Mouse (Mus musculus): ENCODE results near the gene Aldh18a1.
A peak's percentile ranks its signal among the peaks of the same experiment; 100 is the strongest.

Aldh18a1 gene

GRCm38 (mm10) chr19:40526367-40527014 lies 61.8 kb downstream of the Aldh18a1 start:
- DNase-seq (ENCODE audit: low spot score in 2 of 2) = no peak

DNA sequence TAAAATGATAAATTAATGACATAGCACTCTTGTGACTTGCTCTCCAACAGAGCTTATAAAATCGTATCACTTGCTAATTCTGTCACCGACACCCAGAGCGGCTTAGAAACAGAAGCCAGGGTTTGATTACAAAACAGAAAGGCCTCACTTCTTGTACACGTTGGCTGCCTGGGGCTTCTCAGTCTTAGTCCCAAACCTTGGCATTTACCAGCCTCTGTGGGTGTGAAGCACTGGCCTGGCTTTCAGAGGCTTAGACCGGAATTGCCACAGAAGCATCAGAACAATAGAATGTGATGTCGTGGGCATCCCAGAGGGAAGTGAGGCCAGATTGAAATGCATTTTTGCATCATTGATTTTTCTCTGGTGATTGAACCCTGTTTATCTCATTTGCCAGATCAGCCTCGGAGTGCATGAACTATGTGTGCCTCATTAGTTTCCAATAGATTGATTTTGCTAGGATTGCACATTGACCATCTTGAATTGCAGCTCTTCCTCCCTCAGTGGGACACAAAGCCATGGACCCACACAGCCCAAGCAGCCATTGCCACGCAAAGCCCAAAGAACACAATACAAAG lies 64.7 kb downstream of the Aldh18a1 start:
- DNase-seq (ENCODE audit: low spot score in 2 of 2) = no peak

- DNase-seq (ENCODE audit: low spot score in 2 of 2) = no peak
Observed at GRCm38 (mm10) chr19:40520403-40520802, 67.9 kb downstream of the Aldh18a1 start.

DNA sequence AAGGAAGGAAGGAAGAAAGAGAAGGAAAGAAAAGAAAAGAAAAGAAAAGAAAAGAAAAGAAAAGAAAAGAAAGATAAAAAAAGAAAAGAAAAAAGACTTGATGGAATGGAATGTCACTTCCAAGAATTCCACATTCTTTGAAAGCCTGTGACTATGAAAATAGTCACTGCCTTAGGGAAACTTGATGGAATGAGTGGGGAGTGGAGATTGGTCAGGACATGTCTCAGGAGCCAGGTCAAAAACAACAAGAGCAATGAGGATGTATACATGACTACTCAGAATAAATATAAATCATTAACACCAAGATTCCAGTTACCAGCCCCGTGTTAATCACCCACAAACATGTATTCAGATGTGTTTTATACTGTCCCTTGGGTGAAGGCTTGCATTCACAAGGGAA lies 69.6 kb downstream of the Aldh18a1 start:
- DNase-seq (ENCODE audit: low spot score in 2 of 2) = no peak

GRCm38 (mm10) chr19:40515596-40515995 lies 72.7 kb downstream of the Aldh18a1 start:
- no peak for DNase-seq (ENCODE audit: low spot score in 2 of 2)

DNA sequence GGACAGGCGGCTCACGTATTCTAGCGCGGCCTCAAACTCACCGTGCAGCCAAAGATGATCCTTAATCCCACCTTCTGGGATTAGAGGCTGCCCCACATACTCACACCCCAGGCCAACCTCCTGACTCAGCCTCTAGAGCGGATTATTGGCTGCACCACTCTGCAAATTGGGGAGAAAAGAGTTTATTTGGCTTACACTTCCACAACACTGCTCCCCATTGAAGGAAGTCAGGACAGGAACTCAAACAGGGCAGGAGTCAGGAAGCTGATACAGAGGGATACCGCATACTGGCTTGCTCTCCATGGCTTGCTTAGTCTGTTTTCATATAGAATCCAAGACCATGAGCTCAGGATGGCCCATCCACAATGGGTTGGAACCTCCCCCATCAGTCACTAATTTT lies 73.9 kb downstream of the Aldh18a1 start:
- DNase-seq (ENCODE audit: low spot score in 2 of 2) = no peak

- peak; percentile 97 to 98 for DNase-seq (ENCODE audit: low spot score in 2 of 2)
Observed at GRCm38 (mm10) chr19:40513632-40514078, 74.6 kb downstream of the Aldh18a1 start, which contains the start of gene Sorbs1. TSS of gene Sorbs1 (minus strand) at chr19:40513779.

GRCm38 (mm10) chr19:40512500-40513421 lies 75.5 kb downstream of the Aldh18a1 start:
- DNase-seq (ENCODE audit: low spot score in 2 of 2) = peak in 1 of 2 experiments; percentile 50

- DNase-seq (ENCODE audit: low spot score in 2 of 2) = peak; percentile 48 to 66
Observed at GRCm38 (mm10) chr19:40511679-40512309, 76.5 kb downstream of the Aldh18a1 start.

DNA sequence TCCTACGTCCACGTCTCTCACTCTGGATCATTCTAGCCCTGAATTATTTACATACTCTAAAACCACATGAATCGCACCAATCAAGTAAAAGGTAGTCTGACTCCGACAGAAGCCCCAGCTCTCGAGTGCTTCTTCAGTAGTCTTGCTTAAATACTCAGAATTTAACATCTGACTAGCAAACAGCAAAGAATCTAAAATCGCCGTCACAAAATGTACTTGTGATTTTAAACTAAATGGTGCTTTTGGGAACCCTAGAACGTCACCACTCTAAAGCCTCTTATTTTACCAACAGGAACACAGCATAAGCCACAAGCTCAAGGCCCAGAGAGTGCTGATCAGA lies 77.2 kb downstream of the Aldh18a1 start:
- DNase-seq (ENCODE audit: low spot score in 2 of 2) = no peak

GRCm38 (mm10) chr19:40510387-40511099 lies 77.7 kb downstream of the Aldh18a1 start:
- DNase-seq (ENCODE audit: low spot score in 2 of 2) = no peak

DNA sequence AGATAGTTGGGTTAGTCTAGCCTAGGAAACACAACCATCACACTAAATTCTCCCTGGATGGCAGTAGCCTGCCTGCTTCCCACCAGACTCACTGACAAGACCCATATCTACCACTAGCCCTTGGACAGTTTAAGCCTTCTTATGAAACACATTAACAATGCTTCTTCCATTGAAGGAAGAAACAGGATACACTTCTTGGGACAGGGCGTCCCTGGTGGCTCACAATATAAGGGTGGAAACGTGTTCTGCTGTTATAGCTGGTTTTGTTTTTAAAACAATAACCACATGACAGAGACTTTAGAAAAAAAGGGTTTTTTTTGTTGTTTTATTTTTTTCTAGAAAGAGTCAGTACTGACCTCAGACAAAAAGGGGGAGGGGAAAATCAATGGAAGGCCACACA lies 79.0 kb downstream of the Aldh18a1 start:
- DNase-seq (ENCODE audit: low spot score in 2 of 2) = no peak

- DNase-seq (ENCODE audit: low spot score in 2 of 2) = no peak
Observed at GRCm38 (mm10) chr19:40508851-40509250, 79.4 kb downstream of the Aldh18a1 start.

DNA sequence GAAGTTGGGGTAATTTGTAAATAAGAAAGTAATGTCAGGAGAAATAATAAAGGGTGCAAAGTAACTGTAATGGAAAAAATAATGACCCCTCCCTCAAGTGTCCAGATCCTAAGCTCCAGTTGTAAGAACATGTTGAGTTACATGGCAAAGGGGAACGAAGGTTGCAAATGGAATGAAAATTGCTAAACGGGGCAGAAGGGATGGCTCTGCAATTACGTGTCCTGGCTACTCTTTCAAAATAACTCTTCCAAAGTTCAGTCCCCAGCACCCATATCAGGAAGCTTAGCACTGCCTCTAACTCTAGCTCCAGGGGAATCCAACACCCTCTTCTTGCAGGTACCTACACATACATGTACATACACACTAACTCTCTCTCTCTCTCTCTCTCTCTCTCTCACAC lies 81.3 kb downstream of the Aldh18a1 start:
- no peak for DNase-seq (ENCODE audit: low spot score in 2 of 2)

DNA sequence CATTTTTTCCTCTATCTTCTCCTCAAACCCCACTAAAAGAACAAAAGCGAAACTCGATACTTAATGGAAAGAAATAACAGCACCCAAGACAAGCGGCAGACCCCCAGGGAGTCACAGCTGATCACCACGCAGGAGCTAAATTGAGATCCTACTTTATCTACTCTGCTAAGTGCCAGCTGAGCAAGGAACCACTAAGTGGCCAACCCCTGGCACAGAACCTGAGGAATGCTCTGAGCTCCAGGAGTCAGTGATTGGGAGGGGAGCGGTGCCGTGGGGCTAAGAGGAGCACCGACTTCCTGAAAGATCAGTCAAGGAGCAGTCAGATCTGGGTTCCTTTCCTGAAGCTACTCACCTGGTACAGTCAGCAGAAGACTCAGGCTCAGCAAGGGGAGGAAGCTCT lies 83.9 kb downstream of the Aldh18a1 start:
- peak in 1 of 2 experiments; percentile 57 for DNase-seq (ENCODE audit: low spot score in 2 of 2)
